Comparison of ENCODE assay signal across 15 mouse cellular contexts in genomic region chr8:70769858-70770257, GRCm38 (mm10). TPM values are rescaled to one million over a fixed set of nuclear protein-coding genes. Genes with fewer than 3 reads are reported as not detected.
DNase-seq lines count a peak whose midpoint lies in the region; ATAC-seq and TF ChIP-seq lines count a peak whose summit lies in the region.
"Had no signal": no experiment of that assay in that cellular context is flagged by ENCODE, and none has a peak within 500 bp of the region (broad histone marks: within the 10 kb centered on the region; RNA-seq: fewer than 3 reads in every experiment).

No protein-coding gene starts in this region.

- 0 out of 2 replicates have a peak overlapping the region, but pooled peaks have one; percentile 1 for H3K4me3 ChIP-seq in hindbrain, embryonic 10.5 days
- H3K4me3 ChIP-seq in hindbrain, embryonic 14.5 days (replicated peaks; ENCODE audit: low read length), result no peak overlapping the region
- H3K4me3 ChIP-seq in midbrain, embryonic 16.5 days (ENCODE audit: low read depth, low read length), result no peak overlapping the region
- no peak overlapping the region for H3K4me3 ChIP-seq in midbrain, postnatal 0 days (ENCODE audit: low read depth, low read length)
- H3K4me3 ChIP-seq in limb, embryonic 12.5 days (replicated peaks), result no peak overlapping the region
- H3K4me3 ChIP-seq: heart, embryonic 10.5 days; intestine, embryonic 15.5 days; limb, embryonic 15.5 days had no signal

- no peak for TF ChIP-seq CTCF in midbrain, postnatal 0 days (IDR thresholded peaks at IDR 0.05)

- no peak for ATAC-seq in hindbrain, embryonic 14.5 days (ENCODE audit: low FRiP score)
- no peak for ATAC-seq in midbrain, embryonic 16.5 days
- ATAC-seq in midbrain, postnatal 0 days (ENCODE audit: low FRiP score), result no peak
- ATAC-seq in limb, embryonic 12.5 days (ENCODE audit: insufficient number of reproducible peaks, insufficient read depth, low FRiP score, low TSS enrichment, low read depth), result no peak
- ATAC-seq in megakaryocyte-erythroid progenitor cell, adult 5-6 weeks (replicated peaks; ENCODE audit: low FRiP score, low TSS enrichment, poor library complexity, severe bottlenecking), result peak; percentile 14

- peaks cover 75% of the 10 kb centered on the region for H3K36me3 ChIP-seq in hindbrain, embryonic 10.5 days
- H3K36me3 ChIP-seq in hindbrain, embryonic 14.5 days (replicated peaks; ENCODE audit: control insufficient read depth, insufficient read depth), result peaks cover 66% of the 10 kb centered on the region
- peaks cover 35% of the 10 kb centered on the region for H3K36me3 ChIP-seq in midbrain, embryonic 16.5 days (ENCODE audit: control insufficient read depth, insufficient read depth, low read length)
- H3K36me3 ChIP-seq in midbrain, postnatal 0 days (ENCODE audit: insufficient read depth, low read length), result peaks cover 64% of the 10 kb centered on the region
- H3K36me3 ChIP-seq in limb, embryonic 12.5 days, result peaks cover 73% of the 10 kb centered on the region

- H3K27me3 ChIP-seq in hindbrain, embryonic 10.5 days (ENCODE audit: insufficient read depth, poor library complexity, severe bottlenecking), result peaks cover 34% of the 10 kb centered on the region
- no peaks in the 10 kb centered on the region for H3K27me3 ChIP-seq in hindbrain, embryonic 14.5 days (ENCODE audit: control insufficient read depth, insufficient read depth, low read length)
- peaks cover 4% of the 10 kb centered on the region for H3K27me3 ChIP-seq in midbrain, embryonic 16.5 days (ENCODE audit: control insufficient read depth, insufficient read depth, low read depth, low read length)
- 0 out of 2 replicates have a peak, but pooled peaks cover 4% of the 10 kb centered on the region for H3K27me3 ChIP-seq in midbrain, postnatal 0 days (ENCODE audit: insufficient read depth, low read length)
- no peaks in the 10 kb centered on the region for H3K27me3 ChIP-seq in limb, embryonic 12.5 days
- H3K27me3 ChIP-seq: CH12.LX; intestine, embryonic 15.5 days; limb, embryonic 15.5 days; Patski had no signal

- DNase-seq in hindbrain, embryonic 10.5 days (ENCODE audit: low spot score), result no peak
- no peak for DNase-seq in hindbrain, embryonic 14.5 days (ENCODE audit: low spot score)
- no peak for DNase-seq in midbrain, postnatal 0 days (ENCODE audit: low spot score)
- no peak for DNase-seq in urinary bladder, postnatal 14 days (ENCODE audit: low spot score)
- no peak for DNase-seq in c-Kit-positive CD71-positive TER-119-positive erythroid progenitor cells, embryonic 14.5 days (ENCODE audit: low spot score)

- no peaks in the 10 kb centered on the region for H3K9me3 ChIP-seq in hindbrain, embryonic 10.5 days
- H3K9me3 ChIP-seq in hindbrain, embryonic 14.5 days (ENCODE audit: control insufficient read depth, low read length), result no peaks in the 10 kb centered on the region
- no peaks in the 10 kb centered on the region for H3K9me3 ChIP-seq in midbrain, embryonic 16.5 days (replicated peaks; ENCODE audit: control insufficient read depth, low read length, poor library complexity, severe bottlenecking)
- no peaks in the 10 kb centered on the region for H3K9me3 ChIP-seq in midbrain, postnatal 0 days (ENCODE audit: low read length)
- H3K9me3 ChIP-seq in limb, embryonic 12.5 days, result no peaks in the 10 kb centered on the region
- H3K9me3 ChIP-seq: heart, embryonic 10.5 days; intestine, embryonic 15.5 days; limb, embryonic 15.5 days had no signal

- H3K27ac ChIP-seq in hindbrain, embryonic 10.5 days, result no peak overlapping the region
- no peak overlapping the region for H3K27ac ChIP-seq in hindbrain, embryonic 14.5 days
- no peak overlapping the region for H3K27ac ChIP-seq in midbrain, embryonic 16.5 days (ENCODE audit: low read length)
- no peak overlapping the region for H3K27ac ChIP-seq in midbrain, postnatal 0 days (ENCODE audit: low read depth, low read length)
- H3K27ac ChIP-seq in limb, embryonic 12.5 days, result peak overlapping the region; percentile 35; the same call in 1 of the 2 replicates
- H3K27ac ChIP-seq: heart, embryonic 10.5 days; intestine, embryonic 15.5 days; limb, embryonic 15.5 days had no signal

- H3K4me2 ChIP-seq in hindbrain, embryonic 14.5 days (replicated peaks), result no peak overlapping the region
- no peak overlapping the region for H3K4me2 ChIP-seq in midbrain, embryonic 16.5 days (ENCODE audit: low read length)
- H3K4me2 ChIP-seq in midbrain, postnatal 0 days (ENCODE audit: low read depth, low read length, poor library complexity, severe bottlenecking), result no peak overlapping the region
- H3K4me2 ChIP-seq in limb, embryonic 12.5 days, result no peak overlapping the region
- H3K4me2 ChIP-seq: intestine, embryonic 15.5 days; limb, embryonic 15.5 days had no signal

- no peak overlapping the region for H3K9ac ChIP-seq in hindbrain, embryonic 14.5 days
- peak overlapping the region; percentile 25; the same call in 1 of the 2 replicates for H3K9ac ChIP-seq in midbrain, embryonic 16.5 days (ENCODE audit: low read depth, low read length)
- no peak overlapping the region for H3K9ac ChIP-seq in midbrain, postnatal 0 days (replicated peaks; ENCODE audit: low read length, poor library complexity, severe bottlenecking)
- H3K9ac ChIP-seq in limb, embryonic 12.5 days (replicated peaks), result 0 out of 2 replicates have a peak overlapping the region, but pooled peaks have one; percentile 8
- H3K9ac ChIP-seq: intestine, embryonic 15.5 days; limb, embryonic 15.5 days had no signal

- peaks cover 61% of the 10 kb centered on the region for H3K4me1 ChIP-seq in hindbrain, embryonic 10.5 days (replicated peaks)
- peaks cover 29% of the 10 kb centered on the region for H3K4me1 ChIP-seq in hindbrain, embryonic 14.5 days (replicated peaks; ENCODE audit: control insufficient read depth, insufficient read depth, low read length)
- peaks cover 31% of the 10 kb centered on the region for H3K4me1 ChIP-seq in midbrain, embryonic 16.5 days (ENCODE audit: control insufficient read depth, insufficient read depth, low read length)
- peaks cover 5% of the 10 kb centered on the region for H3K4me1 ChIP-seq in midbrain, postnatal 0 days (ENCODE audit: insufficient read depth, low read length)
- peaks cover 36% of the 10 kb centered on the region for H3K4me1 ChIP-seq in limb, embryonic 12.5 days (replicated peaks)

- WGBS in hindbrain, embryonic 10.5 days, result 73% methylated on average over 12 of the region's 12 CpGs
- WGBS in hindbrain, embryonic 14.5 days, result 78% methylated on average over 12 of the region's 12 CpGs
- 72% methylated on average over 12 of the region's 12 CpGs for WGBS in midbrain, embryonic 16.5 days
- WGBS in midbrain, postnatal 0 days, result 76% methylated on average over 12 of the region's 12 CpGs
- WGBS in limb, embryonic 12.5 days, result 68% methylated on average over 12 of the region's 12 CpGs

RNA-seq across cellular contexts. Expression of gene Pik3r2, which starts 6.7 kb away (rescaled TPM):
- 73.4 and 82.1 TPM in 2 replicates for polyA plus RNA-seq in hindbrain, embryonic 10.5 days (2016; fragmentation: Nextera tagmentation; extraction: Ambion mirVana)
- polyA plus RNA-seq in hindbrain, embryonic 14.5 days (2014; fragmentation: Nextera tagmentation; extraction: Ambion mirVana), result 83.0 and 84.6 TPM in 2 replicates
- 107 and 112 TPM in 2 replicates for polyA plus RNA-seq in midbrain, embryonic 16.5 days (2015; fragmentation: Nextera tagmentation; extraction: Ambion mirVana)
- 141 and 159 TPM in 2 replicates for total RNA-seq in midbrain, postnatal 0 days (2014; rRNA removed)
- 102 and 113 TPM in 2 replicates for polyA plus RNA-seq in midbrain, postnatal 0 days (2015; fragmentation: Nextera tagmentation; extraction: Ambion mirVana)
- 80.2 and 80.6 TPM in 2 replicates for polyA plus RNA-seq in limb, embryonic 12.5 days (2016; fragmentation: Nextera tagmentation; extraction: Ambion mirVana)
- total RNA-seq in megakaryocyte-erythroid progenitor cell, adult 5-6 weeks (2014; fragmentation: Nextera tagmentation), result 30.7 and 51.4 TPM in 2 replicates
- total RNA-seq in megakaryocyte-erythroid progenitor cell, adult 5-6 weeks (2017), result 29.2 and 33.9 TPM in 2 replicates

RNA-seq across cellular contexts. Expression of gene Mpv17l2, which starts 9.1 kb away (rescaled TPM):
- 35.0 and 40.6 TPM in 2 replicates for polyA plus RNA-seq in hindbrain, embryonic 10.5 days (2016; fragmentation: Nextera tagmentation; extraction: Ambion mirVana)
- 34.4 and 43.5 TPM in 2 replicates for polyA plus RNA-seq in hindbrain, embryonic 14.5 days (2014; fragmentation: Nextera tagmentation; extraction: Ambion mirVana)
- 34.8 and 35.7 TPM in 2 replicates for polyA plus RNA-seq in midbrain, embryonic 16.5 days (2015; fragmentation: Nextera tagmentation; extraction: Ambion mirVana)
- total RNA-seq in midbrain, postnatal 0 days (2014; rRNA removed), result 27.8 and 29.2 TPM in 2 replicates
- 43.7 and 45.8 TPM in 2 replicates for polyA plus RNA-seq in midbrain, postnatal 0 days (2015; fragmentation: Nextera tagmentation; extraction: Ambion mirVana)
- polyA plus RNA-seq in limb, embryonic 12.5 days (2016; fragmentation: Nextera tagmentation; extraction: Ambion mirVana), result 25.8 and 29.0 TPM in 2 replicates
- 58.3 and 111 TPM in 2 replicates for total RNA-seq in megakaryocyte-erythroid progenitor cell, adult 5-6 weeks (2014; fragmentation: Nextera tagmentation)
- total RNA-seq in megakaryocyte-erythroid progenitor cell, adult 5-6 weeks (2017), result 4.3 and 17.6 TPM in 2 replicates

RNA-seq across cellular contexts. Expression of gene Rab3a, which starts 15.4 kb away (rescaled TPM):
- 24.8 and 70.3 TPM in 2 replicates for polyA plus RNA-seq in hindbrain, embryonic 10.5 days (2016; fragmentation: Nextera tagmentation; extraction: Ambion mirVana)
- polyA plus RNA-seq in hindbrain, embryonic 14.5 days (2014; fragmentation: Nextera tagmentation; extraction: Ambion mirVana), result 519 and 565 TPM in 2 replicates
- polyA plus RNA-seq in midbrain, embryonic 16.5 days (2015; fragmentation: Nextera tagmentation; extraction: Ambion mirVana), result 477 and 573 TPM in 2 replicates
- total RNA-seq in midbrain, postnatal 0 days (2014; rRNA removed), result 649 and 670 TPM in 2 replicates
- 726 and 813 TPM in 2 replicates for polyA plus RNA-seq in midbrain, postnatal 0 days (2015; fragmentation: Nextera tagmentation; extraction: Ambion mirVana)
- polyA plus RNA-seq in limb, embryonic 12.5 days (2016; fragmentation: Nextera tagmentation; extraction: Ambion mirVana), result 13.7 and 13.8 TPM in 2 replicates
- 1.8 and 7.0 TPM in 2 replicates for total RNA-seq in megakaryocyte-erythroid progenitor cell, adult 5-6 weeks (2014; fragmentation: Nextera tagmentation)
- total RNA-seq in megakaryocyte-erythroid progenitor cell, adult 5-6 weeks (2017), result 1.2 and 2.8 TPM in 2 replicates

RNA-seq across cellular contexts. Expression of gene Mast3, which starts 35.0 kb away (rescaled TPM):
- polyA plus RNA-seq in hindbrain, embryonic 10.5 days (2016; fragmentation: Nextera tagmentation; extraction: Ambion mirVana), result 11.4 and 18.2 TPM in 2 replicates
- polyA plus RNA-seq in hindbrain, embryonic 14.5 days (2014; fragmentation: Nextera tagmentation; extraction: Ambion mirVana), result 23.3 and 26.6 TPM in 2 replicates
- 21.1 and 23.2 TPM in 2 replicates for polyA plus RNA-seq in midbrain, embryonic 16.5 days (2015; fragmentation: Nextera tagmentation; extraction: Ambion mirVana)
- total RNA-seq in midbrain, postnatal 0 days (2014; rRNA removed), result 33.2 and 34.1 TPM in 2 replicates
- 20.2 and 24.0 TPM in 2 replicates for polyA plus RNA-seq in midbrain, postnatal 0 days (2015; fragmentation: Nextera tagmentation; extraction: Ambion mirVana)
- polyA plus RNA-seq in limb, embryonic 12.5 days (2016; fragmentation: Nextera tagmentation; extraction: Ambion mirVana), result 13.2 and 14.5 TPM in 2 replicates
- total RNA-seq in megakaryocyte-erythroid progenitor cell, adult 5-6 weeks (2014; fragmentation: Nextera tagmentation), result 44.0 and 54.3 TPM in 2 replicates
- total RNA-seq in megakaryocyte-erythroid progenitor cell, adult 5-6 weeks (2017), result 6.2 and 7.3 TPM in 2 replicates

RNA-seq across cellular contexts. Expression of gene Il12rb1, which starts 38.4 kb away (rescaled TPM):
- 0.05 TPM in 1 of 2 replicates, not detected in the other for polyA plus RNA-seq in hindbrain, embryonic 10.5 days (2016; fragmentation: Nextera tagmentation; extraction: Ambion mirVana)
- polyA plus RNA-seq in hindbrain, embryonic 14.5 days (2014; fragmentation: Nextera tagmentation; extraction: Ambion mirVana), result 0.09 TPM in 1 of 2 replicates, not detected in the other
- 0.08 and 0.19 TPM in 2 replicates for polyA plus RNA-seq in midbrain, embryonic 16.5 days (2015; fragmentation: Nextera tagmentation; extraction: Ambion mirVana)
- total RNA-seq in midbrain, postnatal 0 days (2014; rRNA removed), result not detected in 2 replicates
- not detected in 2 replicates for polyA plus RNA-seq in midbrain, postnatal 0 days (2015; fragmentation: Nextera tagmentation; extraction: Ambion mirVana)
- polyA plus RNA-seq in limb, embryonic 12.5 days (2016; fragmentation: Nextera tagmentation; extraction: Ambion mirVana), result not detected in 2 replicates
- 0.31 and 0.79 TPM in 2 replicates for total RNA-seq in megakaryocyte-erythroid progenitor cell, adult 5-6 weeks (2014; fragmentation: Nextera tagmentation)
- total RNA-seq in megakaryocyte-erythroid progenitor cell, adult 5-6 weeks (2017), result 1.6 and 2.0 TPM in 2 replicates
- total RNA-seq: adrenal gland, postnatal 14 days had no signal
- polyA plus RNA-seq: forebrain, embryonic 14.5 days; heart, embryonic 10.5 days had no signal

Comparison
In these comparisons a context has a peak if more than half of its experiments do, and no peak if none do; other contexts are left out.
1. H3K9ac ChIP-seq: peak in midbrain, embryonic 16.5 days (single experiment) and limb, embryonic 12.5 days (single experiment); none in hindbrain, embryonic 14.5 days (single experiment) and midbrain, postnatal 0 days (single experiment).